Mouse (Mus musculus) lung, adult 2 months (tissue): ENCODE measurements at regions not wholly inside any gene's neighbourhood (a gene's known extent, or its start where the extent isn't known, plus 50 kb on each side); places are given as distances from the start of the nearest gene placed in this dataset.

Experiments
- CTCF ChIP-seq: fragments of 200-500 bp; IDR thresholded peaks from 2 replicates; pipeline ENCODE4 v1.5.1; 2011; ENCODE audit warnings: mild to moderate bottlenecking, low read length, control low read depth; ENCODE audit not compliant: insufficient read depth
- POLR2A ChIP-seq: fragments of 200-500 bp; IDR thresholded peaks from 2 replicates; pipeline ENCODE4 v1.6.1; 2011; ENCODE audit warnings: low read depth, mild to moderate bottlenecking, control low read depth, low read length, borderline replicate concordance; ENCODE audit errors: extremely low read depth

DNA sequence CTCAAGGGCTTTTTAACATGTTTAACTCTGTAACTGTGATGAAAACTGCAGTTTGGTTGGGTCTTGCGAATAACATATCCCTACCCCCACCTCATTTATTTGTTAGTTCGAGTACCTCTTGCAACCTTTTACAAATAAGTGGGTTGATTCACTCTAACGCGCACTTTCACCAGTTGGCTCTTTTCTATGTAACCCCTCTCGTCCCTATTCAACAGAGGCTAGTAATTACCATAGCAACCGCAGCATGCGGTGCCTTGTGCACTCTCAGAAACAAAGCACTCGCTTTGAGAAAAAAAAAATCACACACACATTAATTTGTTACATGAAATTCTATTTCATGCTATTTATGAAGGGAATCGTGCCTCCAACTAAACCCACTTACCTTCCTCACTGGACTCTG lies 201.7 kb downstream of the Icos start:
- no peak for TF ChIP-seq CTCF
- no peak for TF ChIP-seq POLR2A
